Mouse (Mus musculus) cerebellum, postnatal 36 days (tissue): ENCODE results near the gene Rps16.

Experiments used
- DNase-seq, 2 experiments: peaks; one replicate each; pipeline ENCODE4 v3.0.0; 2021 to 2022; ENCODE audit warnings: mixed read lengths in 2 of 2

Rps16 gene

DNA sequence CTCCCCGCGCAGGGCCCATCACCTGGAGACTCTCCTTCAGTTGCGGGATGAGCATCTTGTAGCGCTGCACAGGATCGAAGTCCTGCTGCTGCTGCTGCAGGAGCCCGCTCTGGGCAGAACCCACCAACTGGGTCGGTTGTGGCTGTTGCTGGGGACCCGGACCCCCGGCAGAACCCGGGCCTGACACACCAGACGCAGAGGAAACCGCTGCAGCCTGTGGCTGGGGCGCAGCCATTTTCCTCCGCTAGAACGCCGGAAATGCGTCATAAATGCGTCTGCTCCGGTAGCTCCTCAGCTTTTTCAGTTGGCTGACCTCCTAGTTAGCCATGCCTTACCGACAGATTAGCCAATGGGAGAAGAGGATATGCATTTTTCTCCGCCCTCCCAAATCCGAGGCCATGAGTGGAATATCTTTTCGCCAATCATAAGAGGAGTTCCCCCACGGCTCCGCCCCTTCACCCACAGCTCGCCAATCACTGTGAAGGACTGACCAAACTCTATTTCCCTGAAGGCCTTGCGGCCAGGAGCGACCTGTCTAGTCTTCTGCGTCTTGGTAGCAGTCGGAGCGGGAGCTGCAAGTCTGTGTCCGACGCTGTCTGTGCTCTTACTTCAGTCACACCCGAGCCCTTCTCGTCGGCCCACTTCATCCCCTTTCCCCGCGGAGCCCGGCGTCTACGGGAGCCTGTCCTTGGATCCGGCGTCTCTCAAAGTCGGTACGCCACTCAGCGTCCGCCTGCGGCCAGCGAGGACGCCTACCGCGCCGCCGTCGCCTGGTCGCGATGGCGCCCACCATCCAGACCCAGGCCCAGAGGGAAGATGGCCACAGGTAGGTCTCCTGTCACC is 42.2 kb downstream of the Rps16 start, which contains the start of the genes Med29 and Paf1:
Med29 (minus strand) TSS at position 280 of the 843 bp plus-strand sequence.
Paf1 (plus strand) TSS at position 523 of the 843 bp plus-strand sequence.
- DNase-seq: peak; percentile 96 to 98

DNA sequence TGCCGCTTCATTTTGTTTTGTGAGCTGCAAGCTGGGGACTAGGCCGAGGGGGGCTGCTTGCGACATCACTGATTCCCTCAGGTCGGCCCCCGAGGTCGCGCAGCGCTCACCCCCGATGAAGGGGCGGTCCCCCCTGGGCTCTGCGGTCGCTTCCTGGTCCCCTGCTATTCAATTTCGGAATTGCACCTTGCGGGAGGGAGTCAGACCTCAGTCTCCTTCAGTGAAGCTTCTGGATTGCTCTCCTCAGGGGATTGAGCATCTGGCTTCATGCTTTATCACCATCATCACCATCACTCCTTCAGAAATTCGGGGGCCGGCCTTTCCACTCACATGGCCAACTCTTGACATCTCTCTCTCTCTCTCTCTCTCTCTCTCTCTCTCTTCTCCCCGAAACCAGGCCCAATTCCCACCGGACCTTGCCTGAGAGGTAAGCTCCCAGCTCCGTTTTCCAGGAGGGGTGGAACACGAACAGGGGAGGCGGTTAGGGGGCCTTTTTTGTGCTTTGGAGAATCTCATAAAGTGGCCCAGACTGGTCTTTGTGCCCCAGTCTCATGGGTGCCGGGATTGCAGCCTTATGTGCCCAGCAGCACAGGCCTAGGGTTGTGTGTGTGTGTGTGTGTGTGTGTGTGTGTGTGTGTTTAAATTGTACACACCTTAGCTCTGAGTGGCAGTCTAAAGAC is 43.0 kb downstream of the Rps16 start:
- no peak for DNase-seq

DNA sequence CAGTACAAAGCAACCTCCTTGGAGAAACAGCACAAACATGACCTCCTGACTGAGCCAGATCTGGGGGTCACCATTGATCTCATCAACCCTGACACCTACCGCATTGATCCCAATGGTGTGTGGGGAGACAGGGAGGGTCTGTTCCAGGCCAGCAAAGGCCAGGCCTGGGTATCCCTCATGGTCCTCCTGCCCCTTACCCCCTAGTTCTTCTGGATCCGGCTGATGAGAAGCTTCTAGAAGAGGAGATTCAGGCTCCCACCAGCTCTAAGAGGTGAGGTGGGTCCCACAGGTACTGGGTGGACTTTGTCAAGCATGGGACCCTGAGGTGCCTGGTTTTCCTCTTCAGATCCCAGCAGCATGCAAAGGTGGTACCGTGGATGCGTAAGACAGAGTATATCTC is 45.0 kb downstream of the Rps16 start:
- no peak for DNase-seq

DNA sequence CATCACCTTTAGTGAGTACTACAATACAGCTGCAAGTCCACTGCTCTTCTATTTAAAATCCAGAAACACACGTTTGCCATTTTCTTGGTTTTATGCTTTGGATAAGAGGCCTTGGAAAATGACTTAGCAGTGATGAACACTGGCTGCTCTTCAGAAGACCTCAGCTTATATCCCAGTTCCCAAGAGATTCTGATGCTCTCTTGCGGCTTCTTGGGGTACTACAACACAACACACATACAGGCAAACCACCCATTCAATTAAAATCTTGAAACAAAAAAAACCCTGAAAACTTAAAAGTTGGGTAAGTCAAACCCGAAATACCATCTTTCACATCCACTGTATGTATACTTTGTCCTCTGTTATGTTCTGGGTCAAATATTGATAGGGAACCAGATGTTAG is 47.5 kb downstream of the Rps16 start:
- DNase-seq: no peak

DNA sequence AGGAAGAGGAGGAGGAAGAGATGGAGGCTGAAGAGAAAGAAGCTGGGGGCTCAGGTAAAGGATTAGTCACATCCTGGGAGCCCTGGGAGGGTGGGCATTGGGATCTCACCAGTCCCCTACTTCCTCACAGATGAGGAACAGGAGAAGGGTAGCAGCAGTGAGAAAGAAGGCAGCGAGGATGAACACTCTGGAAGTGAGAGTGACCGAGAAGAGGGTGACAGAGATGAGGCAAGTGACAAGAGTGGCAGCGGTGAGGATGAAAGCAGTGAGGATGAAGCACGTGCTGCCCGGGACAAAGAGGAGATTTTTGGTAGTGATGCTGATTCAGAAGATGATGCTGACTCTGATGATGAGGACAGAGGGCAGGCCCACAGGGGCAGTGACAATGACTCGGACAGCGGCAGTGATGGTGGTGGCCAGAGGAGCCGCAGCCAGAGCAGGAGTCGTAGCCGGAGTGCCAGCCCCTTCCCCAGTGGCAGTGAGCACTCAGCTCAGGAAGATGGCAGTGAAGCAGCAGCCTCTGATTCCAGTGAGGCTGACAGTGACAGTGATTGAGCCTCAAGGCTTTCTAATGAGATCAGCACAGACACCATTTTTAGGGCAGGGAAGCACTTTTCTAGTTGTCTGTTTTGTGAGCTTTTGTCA is 48.4 kb downstream of the Rps16 start:
- no peak for DNase-seq

DNA sequence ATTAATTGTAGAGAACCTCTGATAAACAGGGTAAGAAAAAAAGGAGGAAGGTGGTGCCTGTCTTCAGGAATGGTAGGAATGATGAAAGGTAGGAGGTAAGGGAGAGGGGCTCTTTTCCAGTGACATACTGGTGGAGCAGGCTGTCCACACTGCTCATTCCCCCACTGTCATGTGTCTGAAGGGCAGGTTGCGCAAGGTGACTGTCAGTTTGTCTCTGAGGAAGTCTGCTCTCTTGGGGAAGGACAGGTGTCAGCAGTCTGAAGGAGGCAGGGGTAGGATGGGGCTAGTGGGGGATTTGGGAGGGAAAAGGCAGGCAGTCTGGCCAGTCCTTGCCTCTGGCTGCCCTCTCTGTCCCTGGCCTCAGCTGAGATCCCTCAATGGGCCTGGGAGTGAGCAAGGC is 50.6 kb downstream of the Rps16 start:
- DNase-seq: no peak

DNA sequence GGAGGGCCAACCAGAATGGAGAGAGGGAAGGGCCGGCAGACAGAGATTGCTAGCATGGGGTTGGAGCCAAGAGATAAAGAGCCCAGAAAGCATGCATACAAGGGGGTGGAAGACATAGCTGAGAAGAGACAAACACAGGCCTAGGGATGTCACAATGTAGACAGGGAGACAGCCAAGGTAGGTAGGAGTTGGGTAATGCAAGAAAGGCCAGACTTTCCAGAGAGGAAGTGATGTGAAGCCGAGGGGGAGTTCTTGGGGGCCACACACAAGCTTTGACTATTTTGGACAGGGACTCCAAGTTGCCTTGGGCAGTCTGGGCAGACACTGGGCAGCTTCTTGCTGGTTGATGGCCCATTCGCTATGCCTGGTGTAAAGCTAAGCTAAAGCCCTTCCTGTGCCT is 51.5 kb downstream of the Rps16 start:
- DNase-seq: no peak
